Mouse (Mus musculus): ENCODE measurements around the gene Krt77.
A peak's percentile ranks its signal among the peaks of the same experiment; 100 is the strongest.

Krt77 gene

DNA sequence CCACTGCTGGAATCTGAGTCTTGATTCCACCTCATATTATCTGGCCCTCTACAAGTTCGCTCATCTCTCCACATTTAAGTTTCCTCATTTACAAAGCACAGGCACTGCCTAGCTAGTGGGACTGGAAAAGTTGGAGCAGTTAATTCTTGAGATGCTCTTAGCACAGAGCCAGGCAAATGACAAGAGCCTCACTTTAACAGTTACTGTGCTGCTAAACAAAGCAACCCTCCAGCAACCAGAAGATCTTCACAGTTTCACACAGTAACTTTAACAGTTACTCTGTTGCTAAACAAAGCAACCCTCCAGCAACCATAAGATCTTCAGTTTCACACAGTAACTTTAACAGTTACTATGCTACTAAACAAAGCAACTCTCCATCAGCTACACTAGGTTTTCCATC lies 4.9 kb upstream of the Krt77 start:
- Histone ChIP-seq H3K36me3 (ENCODE audit: insufficient read depth, low read length) (no peaks in the 10 kb centered on the region), H3K4me3 (replicated peaks; ENCODE audit: low read length) (no peak overlapping the region), H3K4me1 (replicated peaks; ENCODE audit: low read depth, low read length) (no peaks in the 10 kb centered on the region), H3K27me3 (ENCODE audit: insufficient read depth, low read length) (peaks cover 28% of the 10 kb centered on the region), H3K9me3 (ENCODE audit: low read length) (no peaks in the 10 kb centered on the region)
- TF ChIP-seq NANOG (IDR thresholded peaks at IDR 0.05; ENCODE audit: borderline replicate concordance, low read length) (no peak), CTCF (conservative IDR thresholded peaks at IDR 0.05; ENCODE audit: low read length) (no peak), POU5F1 (IDR thresholded peaks at IDR 0.05; ENCODE audit: borderline replicate concordance, low read length) (no peak)

DNA sequence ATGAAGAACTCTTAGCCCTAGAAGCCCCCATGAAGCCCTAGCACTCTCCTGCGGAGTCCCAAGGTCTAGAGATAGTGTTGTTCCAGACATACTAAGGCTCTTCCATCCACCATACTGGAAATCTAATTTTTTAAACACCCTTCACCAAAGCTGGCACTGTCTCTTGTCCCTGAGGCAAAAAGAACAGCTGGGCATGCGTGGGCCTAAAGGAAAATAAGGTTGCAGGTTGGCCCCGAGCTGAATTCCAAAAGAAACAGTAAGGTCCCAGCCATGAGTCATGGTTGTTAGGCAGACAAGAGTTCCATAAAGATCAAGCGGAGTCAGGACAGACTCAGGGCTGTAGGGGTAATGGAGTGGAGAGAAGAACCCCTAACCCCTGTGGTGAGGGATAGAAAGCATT lies 3.7 kb upstream of the Krt77 start:
- Histone ChIP-seq H3K4me1 (replicated peaks; ENCODE audit: low read depth, low read length) (no peaks in the 10 kb centered on the region), H3K4me3 (replicated peaks; ENCODE audit: low read length) (no peak overlapping the region), H3K36me3 (ENCODE audit: insufficient read depth, low read length) (no peaks in the 10 kb centered on the region), H3K9me3 (ENCODE audit: low read length) (no peaks in the 10 kb centered on the region), H3K27me3 (ENCODE audit: insufficient read depth, low read length) (peaks cover 36% of the 10 kb centered on the region)
- TF ChIP-seq CTCF (conservative IDR thresholded peaks at IDR 0.05; ENCODE audit: low read length) = no peak
- TF ChIP-seq POU5F1 (IDR thresholded peaks at IDR 0.05; ENCODE audit: borderline replicate concordance, low read length) = no peak
- no peak for TF ChIP-seq NANOG (IDR thresholded peaks at IDR 0.05; ENCODE audit: borderline replicate concordance, low read length)

- H3K9me3 ChIP-seq (ENCODE audit: low read length) = no peaks in the 10 kb centered on the region
- no peaks in the 10 kb centered on the region for H3K36me3 ChIP-seq (ENCODE audit: insufficient read depth, low read length)
- no peak for TF ChIP-seq NANOG (IDR thresholded peaks at IDR 0.05; ENCODE audit: borderline replicate concordance, low read length)
- H3K4me1 ChIP-seq (replicated peaks; ENCODE audit: low read depth, low read length) = no peaks in the 10 kb centered on the region
- H3K4me3 ChIP-seq (replicated peaks; ENCODE audit: low read length) = no peak overlapping the region
- peaks cover 38% of the 10 kb centered on the region for H3K27me3 ChIP-seq (ENCODE audit: insufficient read depth, low read length)
Measured at GRCm38 (mm10) chr15:101866754-101867153, 2.8 kb downstream of the Krt77 start.

- Histone ChIP-seq H3K36me3 (ENCODE audit: insufficient read depth, low read length) (no peaks in the 10 kb centered on the region), H3K9me3 (ENCODE audit: low read length) (no peaks in the 10 kb centered on the region)
Measured at GRCm38 (mm10) chr15:101860421-101861130, 8.9 kb downstream of the Krt77 start.

GRCm38 (mm10) chr15:101859735-101860170 lies 9.8 kb downstream of the Krt77 start:
- Histone ChIP-seq H3K27me3 (ENCODE audit: insufficient read depth, low read length) (peaks cover 74% of the 10 kb centered on the region), H3K9me3 (ENCODE audit: low read length) (no peaks in the 10 kb centered on the region), H3K4me3 (replicated peaks; ENCODE audit: low read length) (peak overlapping the region; percentile 67), H3K4me1 (replicated peaks; ENCODE audit: low read depth, low read length) (peaks cover 29% of the 10 kb centered on the region), H3K36me3 (ENCODE audit: insufficient read depth, low read length) (no peaks in the 10 kb centered on the region)
- TF ChIP-seq POU5F1 (IDR thresholded peaks at IDR 0.05; ENCODE audit: borderline replicate concordance, low read length) (no peak), NANOG (IDR thresholded peaks at IDR 0.05; ENCODE audit: borderline replicate concordance, low read length) (no peak), CTCF (conservative IDR thresholded peaks at IDR 0.05; ENCODE audit: low read length) (no peak)

More at GRCm38 (mm10) chr15:101860421-101861130, 8.9 kb downstream of the Krt77 start:
- Histone ChIP-seq H3K4me3 (replicated peaks; ENCODE audit: low read length) (peak overlapping the region; percentile 67; the same call in 1 of the 2 replicates), H3K4me1 (replicated peaks; ENCODE audit: low read depth, low read length) (peaks cover 23% of the 10 kb centered on the region), H3K27me3 (ENCODE audit: insufficient read depth, low read length) (peaks cover 69% of the 10 kb centered on the region)
- no peak for TF ChIP-seq NANOG (IDR thresholded peaks at IDR 0.05; ENCODE audit: borderline replicate concordance, low read length)
- TF ChIP-seq POU5F1 (IDR thresholded peaks at IDR 0.05; ENCODE audit: borderline replicate concordance, low read length) = no peak
- TF ChIP-seq CTCF (conservative IDR thresholded peaks at IDR 0.05; ENCODE audit: low read length) = no peak

DNA sequence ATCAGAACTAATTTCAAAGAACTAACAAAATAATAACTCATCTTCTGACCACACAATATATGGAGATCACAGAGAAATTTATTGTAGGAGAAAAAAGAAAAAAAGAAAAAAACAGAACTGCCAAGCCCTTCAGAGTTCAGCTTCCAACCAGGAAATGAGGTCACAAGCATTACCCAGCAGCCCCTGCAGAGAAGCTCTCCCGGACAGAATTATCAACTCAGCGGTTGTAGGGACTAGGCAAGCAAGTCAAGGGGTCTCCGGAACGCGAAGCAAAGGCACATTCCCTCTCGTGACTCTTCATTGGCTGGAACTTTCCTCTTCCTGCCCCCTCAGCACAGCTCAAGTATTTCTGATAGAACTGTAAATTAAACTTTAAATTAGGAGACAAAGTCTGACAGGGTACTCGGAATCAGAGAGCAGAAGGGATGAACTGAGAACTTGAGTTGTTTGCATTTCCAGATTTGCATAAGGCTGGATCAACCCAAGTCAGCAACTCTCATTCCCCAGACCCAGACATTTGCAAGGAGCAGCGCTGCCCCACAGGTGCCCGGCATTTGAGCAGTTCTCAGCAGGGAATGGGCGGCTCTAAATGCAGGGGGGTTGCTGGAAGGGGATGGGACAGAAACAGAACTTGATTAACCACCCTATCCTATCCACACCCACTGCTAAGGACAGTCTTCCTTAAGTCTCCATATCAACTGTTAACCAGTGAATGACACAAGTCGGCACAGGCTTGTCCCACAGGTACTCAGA lies 10.7 kb downstream of the Krt77 start:
- no peaks in the 10 kb centered on the region for H3K36me3 ChIP-seq (ENCODE audit: insufficient read depth, low read length)
- TF ChIP-seq POU5F1 (IDR thresholded peaks at IDR 0.05; ENCODE audit: borderline replicate concordance, low read length) = no peak
- TF ChIP-seq NANOG (IDR thresholded peaks at IDR 0.05; ENCODE audit: borderline replicate concordance, low read length) = no peak
- TF ChIP-seq CTCF (conservative IDR thresholded peaks at IDR 0.05; ENCODE audit: low read length) = no peak
- peaks cover 36% of the 10 kb centered on the region for H3K4me1 ChIP-seq (replicated peaks; ENCODE audit: low read depth, low read length)
- peaks cover 81% of the 10 kb centered on the region for H3K27me3 ChIP-seq (ENCODE audit: insufficient read depth, low read length)
- no peaks in the 10 kb centered on the region for H3K9me3 ChIP-seq (ENCODE audit: low read length)
- peak overlapping the region; percentile 67 for H3K4me3 ChIP-seq (replicated peaks; ENCODE audit: low read length)

DNA sequence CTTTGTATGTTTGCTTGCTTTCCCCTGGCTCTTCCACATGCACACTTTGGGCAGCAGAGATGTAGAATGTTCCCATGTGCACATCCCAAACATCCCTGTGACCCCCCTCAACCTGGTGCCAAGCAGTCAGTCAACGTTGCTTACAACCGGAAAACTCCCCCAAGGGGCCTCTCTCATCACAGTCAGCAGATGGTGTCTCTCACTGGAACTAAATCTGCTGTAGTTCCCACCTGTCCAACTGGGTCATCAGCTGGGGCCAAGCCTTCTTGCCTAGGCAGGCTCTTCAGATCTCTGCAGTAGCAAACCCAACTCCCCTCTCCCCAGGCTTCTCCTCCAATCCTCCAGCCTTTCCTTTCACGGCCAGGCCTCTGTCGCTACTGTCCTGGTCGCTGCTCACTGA lies 12.8 kb downstream of the Krt77 start:
- Histone ChIP-seq H3K27me3 (ENCODE audit: insufficient read depth, low read length) (peaks cover 90% of the 10 kb centered on the region), H3K4me1 (replicated peaks; ENCODE audit: low read depth, low read length) (peaks cover 41% of the 10 kb centered on the region), H3K4me3 (replicated peaks; ENCODE audit: low read length) (no peak overlapping the region), H3K9me3 (ENCODE audit: low read length) (no peaks in the 10 kb centered on the region), H3K36me3 (ENCODE audit: insufficient read depth, low read length) (no peaks in the 10 kb centered on the region)
- TF ChIP-seq NANOG (IDR thresholded peaks at IDR 0.05; ENCODE audit: borderline replicate concordance, low read length) = no peak
- TF ChIP-seq POU5F1 (IDR thresholded peaks at IDR 0.05; ENCODE audit: borderline replicate concordance, low read length) = no peak
- no peak for TF ChIP-seq CTCF (conservative IDR thresholded peaks at IDR 0.05; ENCODE audit: low read length)

DNA sequence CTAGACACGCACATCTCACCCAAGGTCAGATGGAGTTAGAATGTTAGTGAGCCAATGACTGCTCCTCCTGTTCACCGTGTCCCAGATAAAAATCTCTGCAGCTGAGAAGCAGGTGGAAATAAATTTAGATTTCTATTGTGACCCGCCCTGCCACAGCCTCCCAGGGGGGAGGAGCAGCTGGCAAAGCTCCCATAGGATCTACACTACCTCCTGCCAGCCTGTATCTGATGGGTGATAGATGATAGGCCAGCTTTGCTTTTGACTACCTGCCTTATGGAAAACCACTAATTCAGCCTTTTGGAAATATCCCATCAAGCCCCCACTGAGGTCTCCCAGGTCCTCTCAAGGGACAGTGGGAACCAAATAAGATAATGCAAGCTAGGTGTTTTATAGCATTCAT lies 13.8 kb downstream of the Krt77 start:
- Histone ChIP-seq H3K9me3 (ENCODE audit: low read length) (no peaks in the 10 kb centered on the region), H3K4me1 (replicated peaks; ENCODE audit: low read depth, low read length) (peaks cover 39% of the 10 kb centered on the region), H3K27me3 (ENCODE audit: insufficient read depth, low read length) (peaks cover 90% of the 10 kb centered on the region), H3K36me3 (ENCODE audit: insufficient read depth, low read length) (no peaks in the 10 kb centered on the region), H3K4me3 (replicated peaks; ENCODE audit: low read length) (no peak overlapping the region)
- no peak for TF ChIP-seq NANOG (IDR thresholded peaks at IDR 0.05; ENCODE audit: borderline replicate concordance, low read length)
- TF ChIP-seq POU5F1 (IDR thresholded peaks at IDR 0.05; ENCODE audit: borderline replicate concordance, low read length) = no peak
- no peak for TF ChIP-seq CTCF (conservative IDR thresholded peaks at IDR 0.05; ENCODE audit: low read length)
